Mouse (Mus musculus): Measurements from ENCODE around the gene Mef2b. TPM values are rescaled to one million over a fixed set of nuclear protein-coding genes. Genes with fewer than 3 reads are reported as not detected.

The Mef2b gene
- polyA plus RNA-seq, 1 experiment from 2014 or later = 0.83 TPM

DNA sequence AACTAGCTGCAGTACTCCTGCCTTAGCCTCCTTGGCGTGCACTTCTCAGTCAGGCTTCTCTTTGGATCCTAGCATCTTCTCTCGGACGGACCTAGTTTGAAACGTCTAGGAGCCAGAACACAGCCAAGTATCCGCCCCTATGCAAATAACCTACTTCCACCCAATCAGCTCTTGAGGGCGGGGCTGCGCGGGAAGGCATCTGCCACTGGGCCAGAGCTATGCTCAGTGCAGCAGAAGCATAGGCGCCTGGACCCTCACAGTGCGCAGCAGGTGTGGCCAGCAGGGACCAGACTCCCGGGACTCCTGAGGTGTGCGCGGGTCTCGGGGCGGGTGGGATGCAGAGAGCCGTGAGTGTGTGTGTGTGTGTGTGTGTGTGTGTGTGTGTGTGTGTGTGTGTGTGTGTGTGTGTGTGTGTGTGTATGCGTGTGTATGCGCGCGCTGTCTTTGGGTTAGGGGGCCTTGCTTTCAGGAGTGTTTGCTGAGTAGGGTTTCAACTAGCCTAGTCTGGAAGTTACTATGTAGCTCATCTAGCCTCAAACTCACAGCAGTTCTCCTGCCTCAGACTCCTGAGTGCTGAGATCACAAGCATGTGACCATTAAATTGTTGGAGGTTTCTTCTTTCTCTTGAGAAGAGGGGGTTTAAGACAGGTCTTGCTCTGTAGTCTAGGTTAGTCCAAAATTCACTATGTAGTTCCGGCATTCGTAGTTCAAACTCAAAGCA, 13.2 kb downstream of the Mef2b start:
- H3K27ac ChIP-seq = no peak overlapping the region
- peak overlapping the region; percentile 17; the same call in 1 of the 2 replicates for H3K4me2 ChIP-seq (replicated peaks)
- WGBS = 13% methylated on average over 22 of the region's 22 CpGs
- H3K36me3 ChIP-seq (replicated peaks; ENCODE audit: control insufficient read depth, insufficient read depth) = peaks cover under 1% of the 10 kb centered on the region; the same call in 1 of the 2 replicates
- H3K4me3 ChIP-seq (replicated peaks; ENCODE audit: low read length) = no peak overlapping the region
- peak; percentile 69 for DNase-seq (ENCODE audit: low spot score)
- H3K9me3 ChIP-seq (ENCODE audit: control insufficient read depth, low read length) = no peaks in the 10 kb centered on the region
- no peaks in the 10 kb centered on the region for H3K4me1 ChIP-seq (replicated peaks; ENCODE audit: control insufficient read depth, insufficient read depth, low read length)
- H3K27me3 ChIP-seq (ENCODE audit: control insufficient read depth, insufficient read depth, low read length) = no peaks in the 10 kb centered on the region
- ATAC-seq (ENCODE audit: low FRiP score) = peak; percentile 90
- no peak overlapping the region for H3K9ac ChIP-seq

DNA sequence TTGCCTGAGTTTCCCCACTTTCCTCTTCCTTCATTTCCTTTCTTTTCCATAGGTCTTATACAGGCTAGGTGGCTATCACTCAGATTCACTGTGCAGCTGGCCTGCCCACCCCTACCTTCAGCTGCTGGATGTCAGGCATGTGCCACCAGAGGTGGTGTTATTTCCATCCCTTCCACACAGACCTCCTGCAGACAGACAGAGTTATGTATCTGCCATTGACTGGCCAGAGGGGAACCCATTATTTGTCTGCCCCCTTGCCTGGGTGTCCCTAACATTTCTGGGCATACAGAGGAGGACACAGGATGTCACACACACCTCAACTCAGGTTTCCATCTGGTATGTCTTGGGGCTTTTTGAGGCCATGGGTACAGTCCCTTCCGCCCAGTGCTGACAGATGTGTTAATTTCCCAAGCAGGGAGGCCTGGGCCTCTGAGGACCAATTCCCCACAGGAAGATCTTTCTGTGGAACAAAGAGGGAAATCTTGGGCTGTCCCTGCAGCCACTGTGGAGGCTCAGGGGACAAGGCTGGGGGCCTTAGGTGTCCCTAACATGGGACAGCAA, 17.8 kb downstream of the Mef2b start:
- H3K36me3 ChIP-seq (replicated peaks; ENCODE audit: control insufficient read depth, insufficient read depth) = no peaks in the 10 kb centered on the region
- no peaks in the 10 kb centered on the region for H3K4me1 ChIP-seq (replicated peaks; ENCODE audit: control insufficient read depth, insufficient read depth, low read length)
- DNase-seq (ENCODE audit: low spot score) (no peak), ATAC-seq (ENCODE audit: low FRiP score) (no peak)
- no peak overlapping the region for H3K9ac ChIP-seq
- no peaks in the 10 kb centered on the region for H3K9me3 ChIP-seq (ENCODE audit: control insufficient read depth, low read length)
- H3K27ac ChIP-seq = no peak overlapping the region
- H3K27me3 ChIP-seq (ENCODE audit: control insufficient read depth, insufficient read depth, low read length) = no peaks in the 10 kb centered on the region
- 88% methylated on average over 1 of the region's 1 CpGs for WGBS
- H3K4me3 ChIP-seq (replicated peaks; ENCODE audit: low read length) = no peak overlapping the region
- no peak overlapping the region for H3K4me2 ChIP-seq (replicated peaks)

DNA sequence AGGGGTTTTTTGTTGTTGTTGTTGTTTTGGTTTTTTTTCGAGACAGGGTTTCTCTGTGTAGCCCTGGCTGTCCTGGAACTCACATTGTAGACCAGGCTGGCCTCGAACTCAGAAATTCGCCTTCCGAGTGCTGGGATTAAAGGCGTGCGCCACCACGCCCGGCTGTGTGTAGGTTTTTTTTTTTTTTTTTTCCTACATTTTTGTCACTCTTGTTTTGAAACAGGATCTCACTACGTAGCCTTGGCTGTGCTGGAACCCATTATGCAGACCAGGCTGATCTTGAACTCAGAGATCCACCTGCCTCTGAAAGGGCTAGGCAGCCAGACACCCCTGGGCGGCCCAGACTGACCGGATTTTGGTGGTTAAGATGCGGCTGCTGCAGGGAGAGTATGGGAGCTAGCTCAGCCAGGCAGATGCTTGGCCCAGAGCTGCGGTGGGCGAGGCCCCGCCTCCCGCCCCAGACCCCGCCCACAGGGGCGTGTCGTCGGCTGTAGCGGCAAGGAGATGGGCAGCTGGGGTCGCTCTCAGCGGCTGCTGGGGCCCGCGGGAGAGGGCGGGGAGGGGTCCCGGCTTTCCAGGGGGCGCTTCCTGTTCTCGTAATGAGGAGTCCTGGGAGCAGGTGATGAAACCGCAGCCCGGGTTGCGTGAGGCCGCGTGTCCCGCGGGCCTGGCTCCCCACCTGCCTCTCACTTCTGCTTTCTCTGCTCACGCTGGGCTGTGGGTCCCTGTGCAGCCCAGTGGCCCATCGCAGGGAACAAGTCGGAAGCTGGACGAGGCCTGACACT, 18.8 kb downstream of the Mef2b start:
- DNase-seq (ENCODE audit: low spot score) (peak; percentile 81), ATAC-seq (ENCODE audit: low FRiP score) (peak; percentile 93)
- H3K9me3 ChIP-seq (ENCODE audit: control insufficient read depth, low read length) = no peaks in the 10 kb centered on the region
- H3K4me3 ChIP-seq (replicated peaks; ENCODE audit: low read length) = peak overlapping the region; percentile 42
- H3K4me1 ChIP-seq (replicated peaks; ENCODE audit: control insufficient read depth, insufficient read depth, low read length) = no peaks in the 10 kb centered on the region
- peak overlapping the region; percentile 57 for H3K9ac ChIP-seq
- 0 out of 2 replicates have a peak overlapping the region, but pooled peaks have one; percentile 11 for H3K27ac ChIP-seq
- peak overlapping the region; percentile 69 for H3K4me2 ChIP-seq (replicated peaks)
- no peaks in the 10 kb centered on the region for H3K27me3 ChIP-seq (ENCODE audit: control insufficient read depth, insufficient read depth, low read length)
- WGBS = 13% methylated on average over 38 of the region's 40 CpGs
- H3K36me3 ChIP-seq (replicated peaks; ENCODE audit: control insufficient read depth, insufficient read depth) = no peaks in the 10 kb centered on the region

DNA sequence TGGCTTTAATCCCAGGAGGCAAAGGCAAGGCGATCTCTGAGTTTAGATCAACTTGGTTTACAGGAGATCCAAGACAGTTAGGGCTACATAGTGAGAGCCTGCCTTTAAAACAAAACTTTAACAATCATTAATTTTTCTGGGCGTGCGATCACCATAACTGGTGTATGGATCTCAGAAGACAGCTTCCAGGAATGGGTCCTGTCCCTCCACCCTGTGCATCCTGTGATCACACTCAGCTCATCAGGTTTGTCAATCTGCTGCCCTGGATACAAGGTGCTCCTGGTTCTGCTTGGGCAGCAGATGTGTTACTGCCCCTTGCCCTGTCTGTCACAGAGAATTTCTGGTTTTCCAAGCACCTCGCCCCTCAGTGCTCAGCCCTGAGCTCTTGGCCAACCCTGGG, 19.7 kb downstream of the Mef2b start:
- no peak overlapping the region for H3K27ac ChIP-seq
- H3K4me3 ChIP-seq (replicated peaks; ENCODE audit: low read length) = no peak overlapping the region
- no peaks in the 10 kb centered on the region for H3K27me3 ChIP-seq (ENCODE audit: control insufficient read depth, insufficient read depth, low read length)
- no peaks in the 10 kb centered on the region for H3K36me3 ChIP-seq (replicated peaks; ENCODE audit: control insufficient read depth, insufficient read depth)
- no peaks in the 10 kb centered on the region for H3K4me1 ChIP-seq (replicated peaks; ENCODE audit: control insufficient read depth, insufficient read depth, low read length)
- ATAC-seq (ENCODE audit: low FRiP score) = no peak
- no peak overlapping the region for H3K9ac ChIP-seq
- peak overlapping the region; percentile 69; the same call in 1 of the 2 replicates for H3K4me2 ChIP-seq (replicated peaks)
- DNase-seq (ENCODE audit: low spot score) = no peak
- H3K9me3 ChIP-seq (ENCODE audit: control insufficient read depth, low read length) = no peaks in the 10 kb centered on the region
- 86% methylated on average over 4 of the region's 4 CpGs for WGBS

DNA sequence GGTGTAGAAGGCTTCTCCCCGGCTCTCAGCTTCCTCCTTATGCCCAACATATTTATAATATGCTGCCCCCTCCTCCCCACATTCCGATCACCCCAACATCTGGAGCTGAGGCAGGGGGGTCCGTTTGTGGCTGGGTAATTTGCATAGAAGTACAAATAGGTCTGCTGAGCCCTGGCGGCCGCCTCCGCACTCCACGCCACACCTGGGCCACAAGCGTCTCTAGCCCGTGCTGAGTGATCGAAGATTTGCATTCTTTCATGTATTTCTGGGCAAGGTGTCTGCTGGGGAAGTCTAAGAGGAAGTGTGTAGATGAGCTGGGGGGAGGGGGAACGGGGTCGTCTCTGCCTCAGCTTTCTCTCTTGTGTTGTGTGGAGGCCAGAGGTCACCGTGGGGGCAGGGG, 20.5 kb downstream of the Mef2b start:
- DNase-seq (ENCODE audit: low spot score) = no peak
- Histone ChIP-seq H3K36me3 (replicated peaks; ENCODE audit: control insufficient read depth, insufficient read depth) (no peaks in the 10 kb centered on the region), H3K9ac (no peak overlapping the region), H3K4me2 (replicated peaks) (no peak overlapping the region), H3K27me3 (ENCODE audit: control insufficient read depth, insufficient read depth, low read length) (no peaks in the 10 kb centered on the region), H3K4me3 (replicated peaks; ENCODE audit: low read length) (no peak overlapping the region), H3K27ac (no peak overlapping the region), H3K9me3 (ENCODE audit: control insufficient read depth, low read length) (no peaks in the 10 kb centered on the region), H3K4me1 (replicated peaks; ENCODE audit: control insufficient read depth, insufficient read depth, low read length) (no peaks in the 10 kb centered on the region)
- 64% methylated on average over 13 of the region's 13 CpGs for WGBS
- no peak for ATAC-seq (ENCODE audit: low FRiP score)

DNA sequence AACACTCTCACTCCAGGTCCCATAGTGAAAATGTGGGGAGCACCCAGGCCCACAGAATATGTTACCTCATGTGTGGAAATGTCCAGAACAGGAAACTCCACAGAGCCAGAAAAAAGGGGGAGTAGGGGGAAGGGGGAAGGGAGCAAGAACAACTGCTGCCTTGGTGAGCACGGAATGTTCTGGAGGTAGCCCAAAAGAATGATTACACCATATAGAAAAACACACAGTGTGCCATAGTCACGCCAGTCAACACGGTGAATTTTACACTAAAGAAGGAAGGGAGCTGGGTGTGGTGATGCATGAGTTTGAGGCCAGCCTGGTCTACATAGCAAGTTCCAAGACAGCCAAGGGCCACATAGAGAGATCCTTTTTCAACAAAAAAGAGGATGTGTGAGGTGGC, 23.8 kb downstream of the Mef2b start:
- H3K4me2 ChIP-seq (replicated peaks) = no peak overlapping the region
- no peaks in the 10 kb centered on the region for H3K9me3 ChIP-seq (ENCODE audit: control insufficient read depth, low read length)
- DNase-seq (ENCODE audit: low spot score) = no peak
- 0 out of 2 replicates have a peak, but pooled peaks cover 6% of the 10 kb centered on the region for H3K27me3 ChIP-seq (ENCODE audit: control insufficient read depth, insufficient read depth, low read length)
- WGBS = 82% methylated on average over 3 of the region's 3 CpGs
- no peak overlapping the region for H3K4me3 ChIP-seq (replicated peaks; ENCODE audit: low read length)
- no peak for ATAC-seq (ENCODE audit: low FRiP score)
- H3K9ac ChIP-seq = no peak overlapping the region
- H3K4me1 ChIP-seq (replicated peaks; ENCODE audit: control insufficient read depth, insufficient read depth, low read length) = peaks cover 7% of the 10 kb centered on the region; the same call in 1 of the 2 replicates
- H3K36me3 ChIP-seq (replicated peaks; ENCODE audit: control insufficient read depth, insufficient read depth) = no peaks in the 10 kb centered on the region
- no peak overlapping the region for H3K27ac ChIP-seq

DNA sequence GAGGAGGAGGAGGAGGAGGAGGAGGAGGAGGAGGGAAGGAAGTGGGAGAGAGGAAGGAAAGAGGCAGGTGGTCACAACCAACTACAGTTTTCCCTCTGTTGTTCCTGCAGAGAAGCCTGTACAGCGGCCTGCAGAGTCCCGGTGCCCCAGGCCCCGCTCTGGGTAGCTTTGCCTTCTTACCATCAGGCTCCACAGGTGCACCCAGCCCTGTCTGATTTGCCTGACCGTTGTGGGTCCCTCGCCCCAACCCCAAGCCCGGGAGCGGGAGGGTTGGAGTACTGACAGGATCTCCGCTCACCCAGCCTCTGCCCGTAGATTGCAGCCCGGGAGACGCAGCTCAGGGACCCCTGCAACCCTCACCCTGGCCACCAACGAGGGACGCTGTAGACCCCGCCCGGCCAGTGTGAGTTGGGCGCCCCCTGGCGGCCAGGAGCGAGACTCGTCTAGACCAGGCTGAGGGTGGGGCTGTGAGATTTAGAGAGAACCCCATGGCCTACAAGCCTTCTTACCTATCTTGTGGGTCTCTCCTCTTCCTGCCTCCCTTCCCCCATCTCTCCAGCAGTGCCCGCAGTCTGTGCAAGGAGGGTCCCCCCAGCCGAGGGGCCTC, 27.1 kb downstream of the Mef2b start:
- DNase-seq (ENCODE audit: low spot score) (peak; percentile 79), ATAC-seq (ENCODE audit: low FRiP score) (peak; percentile 77)
- H3K9me3 ChIP-seq (ENCODE audit: control insufficient read depth, low read length) = no peaks in the 10 kb centered on the region
- peak overlapping the region; percentile 45; the same call in 1 of the 2 replicates for H3K9ac ChIP-seq
- 3% methylated on average over 21 of the region's 21 CpGs for WGBS
- H3K27ac ChIP-seq = no peak overlapping the region
- H3K27me3 ChIP-seq (ENCODE audit: control insufficient read depth, insufficient read depth, low read length) = 0 out of 2 replicates have a peak, but pooled peaks cover 6% of the 10 kb centered on the region
- peak overlapping the region; percentile 19 for H3K4me3 ChIP-seq (replicated peaks; ENCODE audit: low read length)
- H3K4me2 ChIP-seq (replicated peaks) = peak overlapping the region; percentile 52
- H3K36me3 ChIP-seq (replicated peaks; ENCODE audit: control insufficient read depth, insufficient read depth) = no peaks in the 10 kb centered on the region
- peaks cover 10% of the 10 kb centered on the region for H3K4me1 ChIP-seq (replicated peaks; ENCODE audit: control insufficient read depth, insufficient read depth, low read length)

DNA sequence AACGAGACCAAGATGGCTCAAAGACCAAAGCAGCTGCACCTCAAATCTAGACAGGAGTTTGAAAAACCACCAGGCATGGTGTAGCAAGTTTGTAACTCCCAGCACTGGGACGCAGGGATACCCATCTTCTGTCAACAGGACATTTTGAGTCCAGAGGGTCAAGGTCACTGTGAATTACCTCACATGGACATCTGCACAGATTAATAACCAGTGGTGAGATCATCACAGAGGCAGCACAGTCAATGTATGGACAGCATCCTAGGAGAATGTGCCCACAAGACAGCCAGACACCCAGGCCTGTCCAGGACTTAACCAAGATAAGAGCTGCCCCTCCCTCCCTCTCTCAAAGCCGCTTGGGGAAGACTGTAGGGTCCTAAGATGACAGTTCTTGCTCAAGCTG, 30.6 kb downstream of the Mef2b start:
- H3K4me1 ChIP-seq (replicated peaks; ENCODE audit: control insufficient read depth, insufficient read depth, low read length) = peaks cover 21% of the 10 kb centered on the region

DNA sequence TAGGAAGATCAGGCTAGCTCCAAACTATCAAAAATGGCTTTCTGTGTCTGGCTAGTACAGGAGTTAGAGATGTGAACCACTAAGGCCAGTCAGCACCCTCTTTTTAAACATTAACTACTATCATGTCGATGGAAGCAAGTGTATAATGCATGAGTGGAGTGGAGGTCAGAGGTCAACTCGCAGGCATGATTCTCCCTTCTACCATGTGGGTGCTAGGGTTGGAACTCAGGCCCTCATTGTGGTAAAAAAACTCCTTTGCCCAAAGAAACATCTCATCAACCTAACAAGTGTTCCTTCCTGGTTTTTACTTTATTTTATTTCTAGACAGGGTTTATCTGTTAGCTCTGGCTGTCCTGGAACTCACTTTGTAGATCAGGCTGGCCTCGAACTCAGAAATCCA, 31.2 kb downstream of the Mef2b start:
- no peak overlapping the region for H3K4me2 ChIP-seq (replicated peaks)
- no peaks in the 10 kb centered on the region for H3K36me3 ChIP-seq (replicated peaks; ENCODE audit: control insufficient read depth, insufficient read depth)
- H3K4me1 ChIP-seq (replicated peaks; ENCODE audit: control insufficient read depth, insufficient read depth, low read length) = peaks cover 21% of the 10 kb centered on the region
- no peaks in the 10 kb centered on the region for H3K9me3 ChIP-seq (ENCODE audit: control insufficient read depth, low read length)
- DNase-seq (ENCODE audit: low spot score) (no peak), ATAC-seq (ENCODE audit: low FRiP score) (no peak)
- H3K4me3 ChIP-seq (replicated peaks; ENCODE audit: low read length) = no peak overlapping the region
- H3K9ac ChIP-seq = no peak overlapping the region
- no peak overlapping the region for H3K27ac ChIP-seq
- WGBS = 72% methylated on average over 3 of the region's 3 CpGs
- H3K27me3 ChIP-seq (ENCODE audit: control insufficient read depth, insufficient read depth, low read length) = 0 out of 2 replicates have a peak, but pooled peaks cover 5% of the 10 kb centered on the region

More for the DNA sequence above, 30.6 kb downstream of the Mef2b start:
- DNase-seq (ENCODE audit: low spot score) = no peak
- 0 out of 2 replicates have a peak, but pooled peaks cover 6% of the 10 kb centered on the region for H3K27me3 ChIP-seq (ENCODE audit: control insufficient read depth, insufficient read depth, low read length)
- no peaks in the 10 kb centered on the region for H3K36me3 ChIP-seq (replicated peaks; ENCODE audit: control insufficient read depth, insufficient read depth)
- H3K4me3 ChIP-seq (replicated peaks; ENCODE audit: low read length) = no peak overlapping the region
- H3K9me3 ChIP-seq (ENCODE audit: control insufficient read depth, low read length) = no peaks in the 10 kb centered on the region
- no peak overlapping the region for H3K4me2 ChIP-seq (replicated peaks)
- no peak for ATAC-seq (ENCODE audit: low FRiP score)
- no peak overlapping the region for H3K9ac ChIP-seq
- H3K27ac ChIP-seq = no peak overlapping the region
- 94% methylated on average over 3 of the region's 3 CpGs for whole genome bisulfite sequencing

Measured in hindbrain, embryonic 14.5 days (tissue).